Mouse (Mus musculus) G1E (cell line): ENCODE measurements around the gene P2ry2.

Experiments
- CTCF ChIP-seq: IDR thresholded peaks from 2 replicates; pipeline ENCODE4 v1.5.1; 2012; ENCODE audit warnings: low read depth, low read length, inconsistent platforms, mixed read lengths
- GATA1 ChIP-seq: IDR thresholded peaks from 2 replicates; pipeline ENCODE4 v1.6.1; 2012; ENCODE audit warnings: borderline replicate concordance, low read length, inconsistent platforms, mixed read lengths
- GATA2 ChIP-seq: IDR thresholded peaks from 2 replicates; pipeline ENCODE4 v1.6.1; 2012; ENCODE audit warnings: low read depth, low read length, inconsistent platforms, borderline replicate concordance
- POLR2AphosphoS5 ChIP-seq: IDR thresholded peaks from 2 replicates; pipeline ENCODE4 v1.6.1; 2012; ENCODE audit warnings: low read depth, low read length, inconsistent platforms; ENCODE audit not compliant: insufficient replicate concordance
- TAL1 ChIP-seq: conservative IDR thresholded peaks from 2 replicates; pipeline ENCODE4 v1.6.1; 2012; ENCODE audit warnings: low read depth, low read length, inconsistent platforms, mixed read lengths

DNA sequence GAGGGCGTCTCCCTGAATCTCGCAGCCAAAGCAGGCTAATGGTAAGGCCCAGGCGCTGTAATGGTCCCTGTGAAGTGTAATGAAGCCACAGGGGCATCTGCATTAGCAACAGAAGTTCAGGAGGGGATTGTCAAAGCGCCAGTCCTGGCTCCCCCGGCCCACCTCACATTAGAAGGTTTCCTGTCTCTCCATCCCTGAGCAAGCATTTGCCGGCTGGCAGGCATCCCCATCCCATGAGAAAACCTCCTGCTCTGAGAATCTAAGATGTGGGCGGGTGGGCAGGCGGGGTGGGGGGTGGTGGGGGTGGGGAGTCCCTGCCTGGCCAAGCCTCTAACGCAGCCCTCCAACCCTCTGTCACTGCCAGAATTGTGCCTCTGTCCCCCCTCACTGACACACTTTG, 1.4 kb upstream of the P2ry2 start:
- TF ChIP-seq CTCF = no peak
- TF ChIP-seq GATA1 = no peak
- no peak for TF ChIP-seq GATA2
- no peak for TF ChIP-seq TAL1
- no peak for TF ChIP-seq POLR2AphosphoS5
